Mouse (Mus musculus) liver, embryonic 16.5 days (tissue): ENCODE results near the gene Tcte2. TPM values are rescaled to one million over a fixed set of nuclear protein-coding genes. Genes with fewer than 3 reads are reported as not detected.
"Not testable (repeated sequence)": the region's sequence is repeated elsewhere in the genome, so short reads cannot be mapped to it uniquely, and the experiment has no call there.

Experiments
- ATAC-seq: fragments of 200-750 bp; cut with Nextera tagmentation; 2 replicates; pipeline ENCODE4 v1.8.0; 2017; ENCODE audit warnings: low read depth, mild to moderate bottlenecking, moderate number of reproducible peaks, moderate library complexity
- H3K27ac ChIP-seq: fragments of 300-500 bp; sonication (generic); 2 replicates; pipeline ENCODE4 v1.5.1; 2014; ENCODE audit warnings: mild to moderate bottlenecking, low read length
- H3K27me3 ChIP-seq: fragments of 300-500 bp; sonication (generic); 2 replicates; pipeline ENCODE4 v1.6.1; 2014; ENCODE audit warnings: low read depth, low read length, mixed read lengths; ENCODE audit not compliant: control insufficient read depth, insufficient read depth
- H3K36me3 ChIP-seq: fragments of 300-500 bp; sonication (generic); 2 replicates; pipeline ENCODE4 v1.6.1; 2014; ENCODE audit warnings: mild to moderate bottlenecking; ENCODE audit not compliant: control insufficient read depth, insufficient read depth
- H3K4me1 ChIP-seq: fragments of 300-500 bp; sonication (generic); 2 replicates; pipeline ENCODE4 v1.6.1; 2014; ENCODE audit warnings: low read depth, low read length, mixed read lengths; ENCODE audit not compliant: control insufficient read depth
- H3K4me2 ChIP-seq: fragments of 300-500 bp; sonication (generic); 2 replicates; pipeline ENCODE4 v1.6.1; 2014; ENCODE audit warnings: low read depth, low read length, mixed read lengths
- H3K4me3 ChIP-seq: fragments of 300-500 bp; sonication (generic); 2 replicates; pipeline ENCODE4 v1.5.1; 2014; ENCODE audit warnings: low read depth, mild to moderate bottlenecking, low read length
- H3K9ac ChIP-seq: fragments of 300-500 bp; sonication (generic); 2 replicates; pipeline ENCODE4 v1.6.1; 2014; ENCODE audit warnings: low read depth, low read length
- H3K9me3 ChIP-seq: fragments of 300-500 bp; sonication (generic); replicated peaks from 2 replicates; pipeline ENCODE4 v1.6.1; 2016; ENCODE audit warnings: low read length; ENCODE audit not compliant: control insufficient read depth
- WGBS: fragments of 180-500 bp; shearing (Covaris S2); extraction: QIAGEN DNeasy Blood & Tissue Kit; methylation state at CpG from one replicate; pipeline ENCODE4 v1.1.7; 2014; ENCODE audit not compliant: insufficient replicate concordance; 5-methylcytosine and 5-hydroxymethylcytosine counted together
- polyA plus RNA-seq: library from polyadenylated mRNA; unstranded; fragments of >200 nt; fragmentation: Nextera tagmentation; extraction: Ambion mirVana; gene quantifications from 2 replicates; pipeline ENCODE4 v1.2.1, GENCODE M21; 2015

Tcte2 gene
- polyA plus RNA-seq, 1 experiment from 2014 or later: 1.1 TPM

GRCm38 (mm10) chr17:13769256-13769655, 7.6 kb upstream of the Tcte2 start:
- WGBS: 70% methylated on average over 3 of the region's 3 CpGs
- no peak for ATAC-seq
- H3K9me3 ChIP-seq: no peaks in the 10 kb centered on the region
- no peak overlapping the region for H3K9ac ChIP-seq
- no peak overlapping the region for H3K4me2 ChIP-seq
- no peaks in the 10 kb centered on the region for H3K4me1 ChIP-seq
- no peaks in the 10 kb centered on the region for H3K36me3 ChIP-seq
- H3K27ac ChIP-seq: peak overlapping the region; percentile 53; the same call in 1 of the 2 replicates
- no peak overlapping the region for H3K4me3 ChIP-seq
- H3K27me3 ChIP-seq: no peaks in the 10 kb centered on the region

DNA sequence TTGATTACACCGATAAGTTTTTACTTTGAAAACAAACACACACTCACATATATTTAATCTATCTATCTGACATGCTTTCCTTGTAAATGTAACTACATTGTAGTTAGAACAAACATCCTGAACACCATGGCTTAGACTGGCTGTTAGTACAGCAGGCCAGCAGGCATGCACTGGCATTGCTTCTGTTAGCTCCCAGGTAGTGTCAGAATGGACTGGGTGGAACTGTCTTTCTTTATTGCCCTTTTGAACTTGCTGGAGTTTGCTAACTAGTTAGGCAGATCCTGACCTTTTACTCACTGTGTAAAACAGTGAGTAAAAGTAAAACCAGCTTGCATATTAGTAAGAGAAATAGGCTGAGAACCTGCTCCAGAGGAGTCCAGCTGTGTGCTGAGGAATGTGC, 6.9 kb upstream of the Tcte2 start:
- H3K4me1 ChIP-seq: no peaks in the 10 kb centered on the region
- H3K36me3 ChIP-seq: no peaks in the 10 kb centered on the region
- H3K27me3 ChIP-seq: no peaks in the 10 kb centered on the region
- H3K4me3 ChIP-seq: no peak overlapping the region
- no peaks in the 10 kb centered on the region for H3K9me3 ChIP-seq
- peak overlapping the region; percentile 53; the same call in 1 of the 2 replicates for H3K27ac ChIP-seq
- no peak overlapping the region for H3K4me2 ChIP-seq
- 60% methylated on average over 1 of the region's 1 CpGs for WGBS
- H3K9ac ChIP-seq: no peak overlapping the region
- ATAC-seq: peak; percentile 71

GRCm38 (mm10) chr17:13764911-13765310, 3.3 kb upstream of the Tcte2 start:
- peaks cover 23% of the 10 kb centered on the region for H3K27me3 ChIP-seq
- not testable (repeated sequence) for H3K9me3 ChIP-seq, H3K4me3 ChIP-seq, H3K27ac ChIP-seq, H3K9ac ChIP-seq, ATAC-seq, H3K4me1 ChIP-seq, H3K4me2 ChIP-seq, H3K36me3 ChIP-seq
- 74% methylated on average over 2 of the region's 2 CpGs for WGBS

DNA sequence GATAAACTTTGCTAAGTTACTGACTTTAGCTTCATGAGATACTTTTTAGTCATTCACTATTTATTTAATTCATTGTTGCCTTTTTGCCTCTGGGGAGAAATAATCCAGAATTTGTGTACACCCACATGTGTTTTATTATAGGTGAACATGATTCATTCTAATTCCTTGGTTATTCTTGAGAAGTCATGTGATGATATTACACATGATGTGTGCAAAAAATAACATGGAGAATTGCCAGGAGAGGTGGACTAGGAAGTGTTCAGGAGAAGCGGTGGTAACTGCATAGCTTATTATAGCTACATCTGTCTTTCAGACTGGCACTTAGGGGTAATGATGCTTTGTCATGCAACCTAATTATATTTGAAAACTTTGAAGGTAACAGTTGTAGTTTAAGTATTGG, 2.2 kb upstream of the Tcte2 start:
- Histone ChIP-seq H3K9ac (no peak overlapping the region), H3K27me3 (peaks cover 34% of the 10 kb centered on the region), H3K27ac (no peak overlapping the region), H3K9me3 (no peaks in the 10 kb centered on the region), H3K4me2 (no peak overlapping the region), H3K4me1 (no peaks in the 10 kb centered on the region), H3K4me3 (no peak overlapping the region), H3K36me3 (no peaks in the 10 kb centered on the region)
- no peak for ATAC-seq
- WGBS: 69% methylated on average over 1 of the region's 1 CpGs

GRCm38 (mm10) chr17:13760675-13761178, 898 bp downstream of the Tcte2 start:
- WGBS: 1% methylated on average over 43 of the region's 72 CpGs
- ATAC-seq: peak; percentile 11; the same call in 1 of the 2 replicates
- Histone ChIP-seq H3K4me2 (peak overlapping the region; percentile 59), H3K4me1 (no peaks in the 10 kb centered on the region), H3K27me3 (peaks cover 37% of the 10 kb centered on the region), H3K4me3 (peak overlapping the region; percentile 64), H3K9me3 (no peaks in the 10 kb centered on the region), H3K36me3 (no peaks in the 10 kb centered on the region), H3K27ac (peak overlapping the region; percentile 50), H3K9ac (peak overlapping the region; percentile 61)

- Histone ChIP-seq H3K27me3 (peaks cover 37% of the 10 kb centered on the region), H3K9ac (peak within 1 kb of the TSS; percentile 61), H3K4me1 (no peaks in the 10 kb centered on the region), H3K4me2 (peak within 1 kb of the TSS; percentile 59), H3K9me3 (no peaks in the 10 kb centered on the region), H3K27ac (peak within 1 kb of the TSS; percentile 57), H3K36me3 (no peaks in the 10 kb centered on the region), H3K4me3 (peak within 1 kb of the TSS; percentile 64)
- peak; percentile 92 for ATAC-seq
- WGBS: under 1% methylated on average over 94 of the region's 108 CpGs
Observed at GRCm38 (mm10) chr17:13759853-13760627, 1.6 kb downstream of the Tcte2 start, which contains the start of gene Afdn. TSS of gene Afdn (plus strand) at chr17:13760539.

- Histone ChIP-seq H3K36me3 (no peaks in the 10 kb centered on the region), H3K4me3 (peak overlapping the region; percentile 64), H3K4me1 (no peaks in the 10 kb centered on the region), H3K9ac (peak overlapping the region; percentile 16; the same call in 1 of the 2 replicates), H3K4me2 (peak overlapping the region; percentile 41), H3K27me3 (peaks cover 37% of the 10 kb centered on the region), H3K9me3 (no peaks in the 10 kb centered on the region), H3K27ac (peak overlapping the region; percentile 57)
- 19% methylated on average over 13 of the region's 13 CpGs for WGBS
- no peak for ATAC-seq
Observed at GRCm38 (mm10) chr17:13759156-13759852, 2.3 kb downstream of the Tcte2 start.

GRCm38 (mm10) chr17:13758586-13758985, 3.0 kb downstream of the Tcte2 start:
- WGBS: 69% methylated on average over 7 of the region's 7 CpGs
- H3K4me2 ChIP-seq: no peak overlapping the region

DNA sequence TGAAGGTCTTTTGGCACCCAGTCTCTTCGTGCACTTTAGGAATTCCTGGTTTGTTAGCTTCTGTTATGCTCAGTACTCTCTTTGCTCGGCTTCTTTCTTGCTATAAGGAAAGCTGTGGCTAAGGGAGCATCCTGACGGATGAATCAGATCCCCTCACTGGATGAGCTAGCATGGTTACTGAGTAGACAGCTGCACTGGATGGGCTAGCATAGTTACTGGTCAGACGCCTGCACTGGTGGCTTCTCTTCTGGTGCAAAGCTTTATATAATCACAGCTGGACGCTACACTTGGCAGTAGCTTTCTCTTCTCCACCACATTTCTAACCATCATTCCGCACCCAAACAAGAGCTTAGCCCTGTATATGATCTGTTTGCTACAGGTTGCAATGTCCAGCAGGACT, 6.7 kb downstream of the Tcte2 start:
- no peak for ATAC-seq
- Histone ChIP-seq H3K4me1 (no peaks in the 10 kb centered on the region), H3K27ac (no peak overlapping the region), H3K9ac (no peak overlapping the region), H3K4me3 (no peak overlapping the region), H3K9me3 (no peaks in the 10 kb centered on the region), H3K36me3 (no peaks in the 10 kb centered on the region), H3K4me2 (no peak overlapping the region), H3K27me3 (peaks cover 15% of the 10 kb centered on the region)
- WGBS: 52% methylated on average over 6 of the region's 6 CpGs

More at GRCm38 (mm10) chr17:13758586-13758985, 3.0 kb downstream of the Tcte2 start:
- Histone ChIP-seq H3K27me3 (peaks cover 37% of the 10 kb centered on the region), H3K9ac (no peak overlapping the region), H3K4me1 (no peaks in the 10 kb centered on the region), H3K4me3 (no peak overlapping the region), H3K9me3 (no peaks in the 10 kb centered on the region), H3K36me3 (no peaks in the 10 kb centered on the region), H3K27ac (no peak overlapping the region)
- no peak for ATAC-seq
